Mouse (Mus musculus) adrenal gland, adult 8-10 months (tissue): ENCODE results near the gene Sytl3. TPM values are rescaled to one million over a fixed set of nuclear protein-coding genes. Genes with fewer than 3 reads are reported as not detected.

Experiments
- DNase-seq: peaks from one replicate; pipeline ENCODE4 v3.0.0; 2022
- total RNA-seq, 4 experiments: library from RNA; stranded (reverse); gene quantifications; 2 replicates each; pipeline ENCODE4 v1.2.4; 2022

The Sytl3 gene
- total RNA-seq, 4 experiments from 2014 or later: 0.31 to 1.2 (median 0.66) TPM

- no peak for DNase-seq
Measured at GRCm38 (mm10) chr17:6737273-6737997, 78.5 kb downstream of the Sytl3 start.

- no peak for DNase-seq
Measured at GRCm38 (mm10) chr17:6738836-6739235, 79.9 kb downstream of the Sytl3 start.

- DNase-seq: no peak
Measured at GRCm38 (mm10) chr17:6739266-6739665, 80.4 kb downstream of the Sytl3 start.

- no peak for DNase-seq
Measured at GRCm38 (mm10) chr17:6739756-6740155, 80.9 kb downstream of the Sytl3 start.

GRCm38 (mm10) chr17:6740331-6741170 is 81.7 kb downstream of the Sytl3 start:
- no peak for DNase-seq

GRCm38 (mm10) chr17:6741271-6741670 is 82.4 kb downstream of the Sytl3 start:
- DNase-seq: no peak

- DNase-seq: no peak
Measured at GRCm38 (mm10) chr17:6742083-6743038, 83.5 kb downstream of the Sytl3 start.

- no peak for DNase-seq
Measured at GRCm38 (mm10) chr17:6743039-6743575, 84.2 kb downstream of the Sytl3 start.

GRCm38 (mm10) chr17:6743787-6744239 is 84.9 kb downstream of the Sytl3 start:
- DNase-seq: no peak

GRCm38 (mm10) chr17:6744366-6744765 is 85.5 kb downstream of the Sytl3 start:
- no peak for DNase-seq

- DNase-seq: no peak
Measured at GRCm38 (mm10) chr17:6744871-6745270, 86.0 kb downstream of the Sytl3 start.

- no peak for DNase-seq
Measured at GRCm38 (mm10) chr17:6745503-6745902, 86.6 kb downstream of the Sytl3 start.

- no peak for DNase-seq
Measured at GRCm38 (mm10) chr17:6745975-6746374, 87.1 kb downstream of the Sytl3 start.

GRCm38 (mm10) chr17:6746452-6747231 is 87.7 kb downstream of the Sytl3 start:
- DNase-seq: no peak

- no peak for DNase-seq
Measured at GRCm38 (mm10) chr17:6747478-6747877, 88.6 kb downstream of the Sytl3 start.

GRCm38 (mm10) chr17:6748779-6749464 is 90.0 kb downstream of the Sytl3 start:
- DNase-seq: peak; percentile 57

GRCm38 (mm10) chr17:6751221-6751859 is 92.4 kb downstream of the Sytl3 start:
- DNase-seq: no peak

GRCm38 (mm10) chr17:6752375-6752774 is 93.5 kb downstream of the Sytl3 start:
- no peak for DNase-seq

- peak; percentile 45 for DNase-seq
Measured at GRCm38 (mm10) chr17:6755176-6755575, 96.3 kb downstream of the Sytl3 start.

GRCm38 (mm10) chr17:6755873-6756272 is 97.0 kb downstream of the Sytl3 start:
- no peak for DNase-seq
